Mouse (Mus musculus): ENCODE results near the gene Nostrin.

DNA sequence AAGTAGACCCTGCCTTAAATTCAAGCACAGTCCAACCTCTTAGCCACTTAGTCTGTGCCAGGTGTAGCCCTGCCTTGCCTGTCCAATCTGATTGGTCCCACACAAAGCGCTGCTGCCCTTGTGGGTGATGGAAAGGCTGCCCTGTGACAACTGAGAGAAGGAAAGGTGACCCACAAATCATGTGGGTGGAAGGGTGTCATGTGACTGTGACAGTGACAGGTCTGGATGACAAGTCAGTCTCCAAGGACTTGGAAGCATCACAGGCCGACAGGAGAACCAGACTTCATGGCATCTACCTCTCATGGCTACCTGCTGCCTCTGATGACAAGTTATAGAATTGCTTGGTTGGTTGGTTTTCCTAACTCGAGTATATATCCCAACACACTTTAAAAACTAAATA lies 32.1 kb upstream of the Nostrin start:
- TF ChIP-seq CTCF (IDR thresholded peaks at IDR 0.05; ENCODE audit: low read depth, low read length) (no peak), POLR2AphosphoS5 (IDR thresholded peaks at IDR 0.05; ENCODE audit: insufficient replicate concordance, low read depth, low read length) (no peak)

Measured in G1E (cell line).